10 mouse cellular contexts compared by ENCODE assay signal in the genomic region with DNA sequence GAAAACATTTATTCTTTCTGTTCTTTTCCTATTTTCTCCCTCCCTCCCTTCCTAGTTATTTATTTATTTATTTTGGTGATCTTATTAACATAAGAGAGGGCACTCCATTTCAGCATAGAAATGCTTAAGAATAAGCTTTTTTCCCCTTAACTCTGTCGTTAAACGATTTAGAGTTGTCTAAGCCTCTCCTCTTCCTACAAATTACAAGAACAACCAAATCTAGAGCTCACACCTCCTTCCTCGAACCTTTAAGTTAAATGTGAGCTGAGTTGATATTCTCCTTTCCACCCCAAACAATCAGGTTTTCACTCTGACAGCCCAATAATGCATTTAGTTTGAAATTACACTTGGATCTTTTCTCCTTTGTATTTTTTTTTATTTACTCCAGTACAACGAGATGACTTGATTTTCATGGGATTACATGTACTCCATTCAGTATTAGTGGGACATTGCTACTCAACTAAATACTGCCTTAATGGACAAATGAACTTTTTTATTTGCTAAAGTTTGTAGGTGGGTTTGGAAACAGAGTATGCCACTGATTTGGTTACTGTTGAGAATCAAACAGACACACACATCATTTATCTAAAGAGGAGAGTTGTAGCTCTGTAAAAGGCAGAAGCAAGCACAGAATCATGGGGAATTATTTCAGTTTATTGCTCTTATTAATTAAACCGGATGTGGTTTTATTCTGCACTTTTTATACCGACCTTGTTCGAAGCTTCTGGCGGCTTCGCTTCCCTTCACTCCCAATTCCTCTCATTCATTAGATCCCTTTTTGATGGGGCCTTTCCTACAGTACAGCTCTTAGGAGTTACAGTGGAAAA.
A peak's percentile ranks its signal among the peaks of the same experiment; 100 is the strongest.
DNase-seq lines count a peak whose midpoint lies in the region; ATAC-seq and TF ChIP-seq lines count a peak whose summit lies in the region.
"Had no signal": no experiment of that assay in that cellular context is flagged by ENCODE, and none has a peak within 500 bp of the region (broad histone marks: within the 10 kb centered on the region; RNA-seq: fewer than 3 reads in every experiment).

No protein-coding gene starts in this region.

- no peaks in the 10 kb centered on the region for H3K9me3 ChIP-seq in kidney, embryonic 14.5 days (ENCODE audit: control insufficient read depth, low read length)
- H3K9me3 ChIP-seq in embryonic facial prominence, embryonic 10.5 days = no peaks in the 10 kb centered on the region
- H3K9me3 ChIP-seq in intestine, postnatal 0 days (ENCODE audit: control insufficient read depth) = no peaks in the 10 kb centered on the region

- H3K9ac ChIP-seq in kidney, embryonic 14.5 days (ENCODE audit: low read depth, low read length) = peak overlapping the region; percentile 13; the same call in 1 of the 2 replicates
- H3K9ac ChIP-seq in intestine, postnatal 0 days (ENCODE audit: low read depth, low read length) = no peak overlapping the region
- H3K9ac ChIP-seq: liver, embryonic 14.5 days had no signal

- peaks cover 20% of the 10 kb centered on the region; the same call in 1 of the 2 replicates for H3K4me1 ChIP-seq in kidney, embryonic 14.5 days (ENCODE audit: control insufficient read depth, insufficient read depth, low read length)
- H3K4me1 ChIP-seq in embryonic facial prominence, embryonic 10.5 days = peaks cover 62% of the 10 kb centered on the region
- H3K4me1 ChIP-seq in intestine, postnatal 0 days (replicated peaks; ENCODE audit: control insufficient read depth, insufficient read depth, low read length) = 0 out of 2 replicates have a peak, but pooled peaks cover 3% of the 10 kb centered on the region

- H3K4me3 ChIP-seq in kidney, embryonic 14.5 days (ENCODE audit: low read length) = no peak overlapping the region
- H3K4me3 ChIP-seq in embryonic facial prominence, embryonic 10.5 days = peak overlapping the region; percentile 60
- peak overlapping the region; percentile 20; the same call in 1 of the 2 replicates for H3K4me3 ChIP-seq in intestine, postnatal 0 days (ENCODE audit: low read depth, low read length)
- H3K4me3 ChIP-seq in layer of hippocampus, adult 2 months = no peak overlapping the region

- H3K27ac ChIP-seq in kidney, embryonic 14.5 days (ENCODE audit: low read depth, low read length) = peak overlapping the region; percentile 81
- H3K27ac ChIP-seq in embryonic facial prominence, embryonic 10.5 days (replicated peaks) = peak overlapping the region; percentile 89; the same call in 1 of the 2 replicates
- H3K27ac ChIP-seq in intestine, postnatal 0 days (ENCODE audit: low read depth, low read length) = no peak overlapping the region
- H3K27ac ChIP-seq in layer of hippocampus, adult 2 months = no peak overlapping the region
- H3K27ac ChIP-seq: liver, embryonic 14.5 days had no signal

- no peak for ATAC-seq in kidney, embryonic 14.5 days (ENCODE audit: low FRiP score, low TSS enrichment)
- ATAC-seq in intestine, postnatal 0 days = no peak

- WGBS in kidney, embryonic 14.5 days = 6% methylated on average over 9 of the region's 9 CpGs
- 2% methylated on average over 9 of the region's 9 CpGs for WGBS in embryonic facial prominence, embryonic 10.5 days
- WGBS in intestine, postnatal 0 days = 35% methylated on average over 9 of the region's 9 CpGs

- H3K27me3 ChIP-seq in kidney, embryonic 14.5 days (ENCODE audit: control insufficient read depth, insufficient read depth, low read length) = no peaks in the 10 kb centered on the region; the same call in 1 of the 2 replicates
- peaks cover 82% of the 10 kb centered on the region for H3K27me3 ChIP-seq in embryonic facial prominence, embryonic 10.5 days (replicated peaks; ENCODE audit: low read depth, poor library complexity, severe bottlenecking)
- peaks cover 68% of the 10 kb centered on the region for H3K27me3 ChIP-seq in intestine, postnatal 0 days (replicated peaks; ENCODE audit: control insufficient read depth, insufficient read depth, low read length)

- TF ChIP-seq CTCF in intestine, postnatal 0 days (IDR thresholded peaks at IDR 0.05; ENCODE audit: low read depth) = no peak
- no peak for TF ChIP-seq CTCF in layer of hippocampus, adult 2 months (conservative IDR thresholded peaks at IDR 0.05)

- H3K4me2 ChIP-seq in kidney, embryonic 14.5 days (replicated peaks; ENCODE audit: low read depth, low read length) = peak overlapping the region; percentile 71
- H3K4me2 ChIP-seq in intestine, postnatal 0 days (replicated peaks; ENCODE audit: low read depth) = peak overlapping the region; percentile 79

- H3K36me3 ChIP-seq in kidney, embryonic 14.5 days (ENCODE audit: control insufficient read depth, insufficient read depth, low read length) = no peaks in the 10 kb centered on the region
- H3K36me3 ChIP-seq in embryonic facial prominence, embryonic 10.5 days (replicated peaks) = no peaks in the 10 kb centered on the region
- no peaks in the 10 kb centered on the region for H3K36me3 ChIP-seq in intestine, postnatal 0 days (ENCODE audit: control insufficient read depth, insufficient read depth)

- no peak for DNase-seq in kidney, adult 18-20 months
- peak; percentile 47 for DNase-seq in adipocyte (ENCODE audit: low spot score)
- DNase-seq in embryonic facial prominence, embryonic 10.5 days (ENCODE audit: low spot score) = no peak
- DNase-seq in spleen, adult 18-20 months = no peak
- DNase-seq in urinary bladder, postnatal 10 days (ENCODE audit: low spot score) = no peak
- DNase-seq in layer of hippocampus, adult 2 months (ENCODE audit: low spot score in 2 of 2) = no peak
- DNase-seq: adrenal gland, postnatal 10 days had no signal

Comparison
In these comparisons a context has a peak if more than half of its experiments do, and no peak if none do; other contexts are left out.
1. H3K27ac ChIP-seq: peak in kidney, embryonic 14.5 days (single experiment) and embryonic facial prominence, embryonic 10.5 days (single experiment); none in intestine, postnatal 0 days (single experiment) and layer of hippocampus, adult 2 months (single experiment).
2. H3K4me3 ChIP-seq: peak in embryonic facial prominence, embryonic 10.5 days (single experiment) and intestine, postnatal 0 days (single experiment); none in kidney, embryonic 14.5 days (single experiment) and layer of hippocampus, adult 2 months (single experiment).